Mouse (Mus musculus) heart, postnatal 4 days (tissue): ENCODE measurements around the gene Hoxd12. TPM values are rescaled to one million over a fixed set of nuclear protein-coding genes. Genes with fewer than 3 reads are reported as not detected.
A peak's percentile ranks its signal among the peaks of the same experiment; 100 is the strongest.

Experiments
- DNase-seq: peaks from one replicate; pipeline ENCODE4 v3.0.0; 2021
- total RNA-seq, 2 experiments: library from RNA; stranded (reverse); gene quantifications; 2 replicates each; pipeline ENCODE4 v1.2.3; 2021

The Hoxd12 gene
- total RNA-seq, 2 experiments from 2014 or later: not detected

DNA sequence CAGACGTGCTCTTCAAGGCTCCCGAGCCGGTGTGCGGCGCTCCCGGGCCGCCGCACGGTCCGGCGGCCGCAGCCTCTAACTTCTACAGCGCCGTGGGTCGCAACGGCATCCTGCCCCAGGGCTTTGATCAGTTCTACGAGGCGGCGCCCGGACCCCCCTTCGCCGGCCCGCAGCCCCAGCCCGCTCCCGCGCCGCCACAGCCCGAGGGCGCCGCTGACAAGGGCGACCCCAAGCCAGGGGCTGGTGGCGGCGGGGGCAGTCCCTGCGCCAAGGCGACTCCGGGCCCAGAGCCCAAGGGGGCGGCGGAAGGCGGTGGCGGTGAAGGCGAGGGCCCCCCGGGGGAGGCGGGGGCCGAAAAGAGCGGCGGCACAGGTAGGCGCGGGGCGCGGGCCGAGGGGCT, 8.0 kb downstream of the Hoxd12 start:
- no peak for DNase-seq

- no peak for DNase-seq
These were observed 8.7 kb downstream of the Hoxd12 start for GRCm38 (mm10) chr2:74683471-74683951.

- DNase-seq: no peak
These were observed 9.3 kb downstream of the Hoxd12 start for GRCm38 (mm10) chr2:74684106-74684505.

- no peak for DNase-seq
These were observed 10.3 kb downstream of the Hoxd12 start for GRCm38 (mm10) chr2:74685059-74685603.

DNA sequence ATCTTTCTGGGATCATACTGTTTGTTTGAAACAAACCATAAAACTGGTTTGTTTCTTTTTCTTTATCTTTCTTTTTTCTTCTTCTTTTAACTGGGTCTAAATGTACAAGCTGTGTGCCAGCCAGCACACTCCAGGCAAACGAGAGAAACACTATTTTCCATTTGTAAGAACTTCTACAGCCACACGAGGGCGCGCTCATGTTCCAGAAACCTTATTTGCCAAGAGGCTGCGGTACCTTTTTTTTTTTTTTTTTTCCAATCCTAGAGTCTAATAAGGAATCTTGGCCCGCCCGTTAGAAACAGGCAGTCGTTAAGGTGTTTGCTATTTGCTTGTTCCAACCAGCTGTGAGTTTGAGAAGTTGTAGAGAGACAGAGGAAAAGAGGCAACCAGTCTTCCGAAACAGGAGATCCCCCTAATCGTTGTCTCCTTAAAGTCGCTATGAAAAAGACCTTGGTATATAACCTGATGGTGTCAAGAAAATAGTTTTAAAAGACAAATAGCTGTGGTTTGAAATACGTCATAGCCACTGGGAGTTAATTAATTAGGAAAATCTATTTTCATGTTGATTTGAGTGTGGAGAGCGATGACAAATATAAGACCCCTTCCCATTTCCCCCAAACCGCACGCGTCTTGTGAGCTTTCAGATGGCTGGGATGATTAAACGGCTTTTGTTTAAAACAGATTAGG, 11.6 kb downstream of the Hoxd12 start:
- DNase-seq: peak; percentile 76

DNA sequence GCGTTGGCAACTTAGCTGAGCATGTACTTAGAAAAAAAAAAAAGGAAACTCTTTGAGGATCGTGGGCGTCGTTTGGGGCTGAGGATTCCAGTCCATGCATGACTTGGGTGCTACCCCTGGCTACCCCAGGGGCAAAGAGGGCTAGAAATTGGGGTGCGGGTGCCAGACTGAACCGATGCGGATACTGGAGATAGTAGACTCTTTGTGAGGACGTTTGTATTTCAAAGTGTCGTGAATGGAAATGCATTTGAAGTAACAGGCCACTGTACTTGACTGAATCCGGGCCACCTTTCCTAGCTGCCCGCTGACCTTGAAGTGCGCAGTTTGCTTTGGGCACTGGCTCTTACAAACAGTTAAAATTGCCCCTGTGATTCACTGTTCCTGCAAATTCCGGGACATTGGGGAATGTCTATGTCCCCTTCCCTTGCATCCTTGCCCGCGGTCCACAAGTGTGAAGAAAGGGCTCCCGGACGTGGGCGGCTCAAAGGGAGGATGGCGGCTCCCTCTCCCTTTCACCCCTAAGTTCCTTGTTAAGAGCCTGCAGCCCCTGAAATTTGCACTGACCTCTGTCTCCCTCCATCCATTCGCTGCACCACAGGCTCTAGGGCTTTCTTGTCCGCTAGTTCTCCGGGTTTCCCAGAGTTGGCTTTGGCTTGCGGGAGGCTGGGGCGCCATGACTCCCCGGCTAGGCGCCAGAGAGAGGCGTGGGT, 12.3 kb downstream of the Hoxd12 start:
- DNase-seq: no peak

- DNase-seq: no peak
These were observed 13.1 kb downstream of the Hoxd12 start for GRCm38 (mm10) chr2:74687698-74688555.

- no peak for DNase-seq
These were observed 14.2 kb downstream of the Hoxd12 start for GRCm38 (mm10) chr2:74688795-74689573.

- no peak for DNase-seq
These were observed 14.9 kb downstream of the Hoxd12 start for GRCm38 (mm10) chr2:74689574-74690337.

GRCm38 (mm10) chr2:74690338-74690716, 15.5 kb downstream of the Hoxd12 start:
- no peak for DNase-seq

DNA sequence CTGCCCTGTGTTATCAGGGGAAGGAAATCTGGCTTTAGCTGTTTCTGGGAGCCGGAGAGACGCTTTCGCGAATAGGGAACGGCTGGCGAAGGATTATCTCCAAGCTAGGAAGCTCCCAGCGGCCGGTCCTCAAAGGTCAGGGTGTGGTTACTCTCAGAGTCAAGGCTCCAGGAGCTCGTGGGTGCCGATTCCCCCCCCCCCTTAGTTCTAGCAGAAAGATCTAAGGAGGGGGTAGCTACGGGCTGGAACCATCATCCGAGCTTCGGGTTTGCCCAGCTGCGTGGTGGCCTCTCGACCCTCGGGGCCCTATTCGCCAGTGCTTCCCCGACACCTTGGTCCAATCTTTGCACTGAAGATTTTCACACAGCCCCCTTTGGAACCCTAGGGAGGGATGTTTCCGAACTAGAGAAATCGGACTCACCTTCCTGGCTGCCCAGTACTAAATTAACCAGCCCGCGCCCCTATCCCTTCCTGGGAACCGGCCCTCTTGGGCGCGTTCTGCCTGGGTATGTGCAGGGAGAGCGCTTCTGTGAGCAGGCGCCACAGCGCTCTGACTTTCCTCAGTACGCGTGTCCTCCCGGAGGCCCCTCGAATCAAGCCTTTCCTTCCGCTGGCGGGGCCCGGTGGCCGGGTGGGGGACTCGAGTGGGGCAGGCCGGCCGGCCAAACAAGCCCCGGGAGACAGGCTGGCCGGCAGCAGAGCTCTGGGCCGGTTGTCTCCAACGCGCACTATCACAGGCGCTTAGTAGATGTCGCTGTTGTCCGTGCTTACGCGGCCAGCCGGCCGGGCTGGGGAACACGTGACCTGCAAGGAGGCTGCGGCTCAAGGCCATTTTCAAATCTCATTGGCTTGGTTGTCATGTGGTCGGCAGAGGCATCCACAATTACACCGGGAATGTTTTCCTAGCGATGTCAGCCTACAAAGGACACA, 16.5 kb downstream of the Hoxd12 start, which contains the start of gene Hoxd10:
Gene Hoxd10, plus strand, starts transcription at position 903 of the 930 bp plus-strand sequence.
- peak; percentile 68 for DNase-seq

- no peak for DNase-seq
These were observed 17.4 kb downstream of the Hoxd12 start for GRCm38 (mm10) chr2:74691995-74692807.

- DNase-seq: no peak
These were observed 18.1 kb downstream of the Hoxd12 start for GRCm38 (mm10) chr2:74692808-74693431.

- DNase-seq: no peak
These were observed 18.6 kb downstream of the Hoxd12 start for GRCm38 (mm10) chr2:74693432-74693827.

DNA sequence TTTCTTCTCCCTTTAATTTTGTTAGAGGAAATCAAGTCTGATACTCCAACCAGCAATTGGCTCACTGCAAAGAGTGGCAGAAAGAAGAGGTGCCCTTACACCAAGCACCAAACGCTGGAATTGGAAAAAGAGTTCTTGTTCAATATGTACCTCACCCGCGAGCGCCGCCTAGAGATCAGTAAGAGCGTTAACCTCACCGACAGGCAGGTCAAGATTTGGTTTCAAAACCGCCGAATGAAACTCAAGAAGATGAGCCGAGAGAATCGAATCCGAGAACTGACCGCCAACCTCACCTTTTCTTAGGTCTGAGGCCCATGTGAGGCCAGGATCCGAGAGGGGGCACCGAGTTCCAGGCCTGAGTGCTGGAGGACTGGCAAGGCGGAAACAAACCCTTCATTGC, 19.3 kb downstream of the Hoxd12 start:
- DNase-seq: no peak

GRCm38 (mm10) chr2:74695383-74695782, 20.6 kb downstream of the Hoxd12 start:
- no peak for DNase-seq

DNA sequence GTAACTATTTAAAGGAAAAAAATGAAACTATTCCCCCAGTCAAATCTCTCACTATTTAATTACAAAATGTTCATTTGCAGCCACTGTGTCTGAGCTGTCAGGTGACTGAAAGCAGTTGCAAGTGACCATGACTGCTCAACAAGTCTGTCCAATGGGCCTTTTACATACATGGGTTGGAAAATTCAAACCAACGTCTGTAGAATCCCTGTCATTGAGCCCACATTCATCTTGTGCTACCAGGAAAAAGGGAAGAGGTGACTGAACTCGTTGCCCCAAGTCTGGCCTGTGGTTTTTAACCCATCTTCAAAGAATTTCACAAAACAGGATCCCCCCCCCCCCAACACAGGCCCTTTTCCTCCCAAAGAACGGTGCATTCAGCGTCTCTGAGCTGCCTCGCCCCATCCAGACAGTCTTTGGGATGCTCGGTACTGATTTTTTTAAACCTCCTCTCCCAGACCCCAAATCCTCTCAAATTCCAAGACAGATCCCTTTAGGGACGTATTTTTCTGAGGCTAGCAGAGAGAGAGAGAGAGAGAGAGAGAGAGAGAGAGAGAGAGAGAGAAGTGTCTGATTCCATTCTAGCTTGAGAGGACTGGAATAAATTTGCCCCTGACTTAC, 21.1 kb downstream of the Hoxd12 start:
- no peak for DNase-seq
